Mouse (Mus musculus): ENCODE measurements around the gene Papss2. TPM values are rescaled to one million over a fixed set of nuclear protein-coding genes. Genes with fewer than 3 reads are reported as not detected.
"Not testable (repeated sequence)": the region's sequence is repeated elsewhere in the genome, so short reads cannot be mapped to it uniquely, and the experiment has no call there.

Gene Papss2
- total RNA-seq, 2 experiments from 2014 or later = 7.5 to 9.3 TPM

DNA sequence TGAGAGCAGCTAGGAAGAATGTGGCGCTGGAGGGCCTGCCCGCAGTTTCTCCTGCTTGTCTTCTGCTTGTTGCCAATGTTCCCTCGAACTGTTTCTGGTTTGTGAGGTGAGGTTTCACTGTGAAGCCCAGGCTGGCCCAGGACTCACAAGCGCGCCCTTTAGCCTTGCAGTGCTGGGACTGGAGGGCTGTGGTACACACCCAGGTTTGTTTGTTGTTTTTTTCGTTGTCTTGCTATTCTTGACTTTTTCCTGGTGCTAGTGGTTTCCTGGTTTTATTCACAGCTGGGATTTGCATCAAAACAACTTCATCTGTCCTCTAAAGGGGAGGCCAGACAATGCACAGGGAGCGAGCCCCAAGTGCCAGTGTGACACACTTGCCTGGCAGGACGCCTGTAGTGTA lies 39.3 kb downstream of the Papss2 start:
- intact Hi-C loops (cut with DNase I) = no loop called here
- no peak for DNase-seq (ENCODE audit: low spot score in 2 of 2)

DNA sequence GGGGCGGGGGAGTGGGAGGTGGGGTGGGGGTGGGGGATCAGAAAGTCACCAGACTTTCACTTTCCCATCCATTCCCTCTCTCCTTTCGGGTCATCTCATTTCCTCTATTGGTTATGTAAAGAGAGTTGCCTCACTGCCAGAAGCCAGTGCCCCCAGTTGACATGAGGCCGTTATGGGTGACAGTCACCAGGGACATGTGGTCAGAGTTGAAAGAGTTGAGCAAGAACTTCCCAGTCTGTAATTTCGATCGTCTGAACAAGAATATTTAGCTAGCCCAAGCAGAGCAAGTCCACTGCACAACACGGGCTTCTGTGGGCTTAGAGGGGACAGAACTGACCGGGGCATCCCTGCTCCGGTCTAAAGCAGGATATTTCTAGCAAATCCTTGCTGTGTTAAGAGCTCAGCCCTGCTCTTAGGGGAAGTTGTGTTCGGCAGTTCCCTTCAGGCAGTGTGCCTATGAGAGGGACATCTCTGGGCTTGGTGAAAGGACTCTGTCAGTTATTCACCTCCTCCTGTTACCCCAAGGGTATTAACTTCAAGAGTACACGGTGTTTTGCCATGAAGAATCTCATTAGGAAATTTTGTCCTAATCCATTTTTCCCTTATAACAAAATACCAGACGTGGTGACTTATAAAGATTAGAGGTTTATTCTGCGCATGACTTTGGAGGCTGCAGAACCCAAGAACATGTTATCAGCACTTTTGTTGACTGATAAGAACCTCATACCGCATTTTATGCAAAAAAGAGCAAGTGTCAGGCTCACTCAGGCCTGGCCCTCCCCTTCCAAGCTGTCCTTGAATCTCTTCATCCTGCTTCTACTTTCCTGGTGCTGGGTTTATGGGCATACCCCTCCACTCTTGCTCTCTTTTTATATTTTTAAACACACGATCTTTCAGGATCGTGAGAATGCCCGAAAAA lies 42.0 kb downstream of the Papss2 start:
- intact Hi-C loops (cut with DNase I) = no loop called here
- DNase-seq (ENCODE audit: low spot score in 2 of 2) = no peak

DNA sequence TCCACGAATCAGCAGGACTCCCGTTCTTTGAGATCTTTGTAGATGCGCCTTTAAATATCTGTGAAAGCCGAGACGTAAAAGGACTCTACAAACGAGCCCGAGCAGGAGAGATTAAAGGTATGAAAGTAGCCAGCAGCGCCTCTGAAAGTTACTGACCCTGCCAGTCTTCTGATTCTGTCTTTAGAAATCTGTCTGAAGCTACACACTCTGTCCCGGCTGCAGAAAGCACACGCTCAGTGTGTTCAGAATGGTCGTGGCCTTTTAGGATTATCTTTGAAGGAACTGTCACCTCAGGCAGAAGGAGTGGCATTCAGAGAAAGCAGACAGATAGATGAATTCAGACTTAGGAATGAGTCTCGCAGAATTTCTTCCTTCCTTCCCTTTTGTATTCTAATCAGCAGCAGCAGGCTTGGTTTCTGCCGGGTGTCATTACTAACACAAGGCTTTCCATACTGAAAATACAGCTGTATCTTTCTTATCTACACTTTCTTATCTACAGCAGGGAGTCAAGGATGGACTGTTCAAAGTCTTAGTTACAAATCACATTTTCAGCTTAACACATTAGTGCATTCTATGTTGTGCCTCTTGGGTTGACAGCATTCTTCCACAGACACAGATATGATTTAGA lies 42.8 kb downstream of the Papss2 start:
- intact Hi-C loops (cut with DNase I) = no loop called here
- DNase-seq (ENCODE audit: low spot score in 2 of 2) = no peak

DNA sequence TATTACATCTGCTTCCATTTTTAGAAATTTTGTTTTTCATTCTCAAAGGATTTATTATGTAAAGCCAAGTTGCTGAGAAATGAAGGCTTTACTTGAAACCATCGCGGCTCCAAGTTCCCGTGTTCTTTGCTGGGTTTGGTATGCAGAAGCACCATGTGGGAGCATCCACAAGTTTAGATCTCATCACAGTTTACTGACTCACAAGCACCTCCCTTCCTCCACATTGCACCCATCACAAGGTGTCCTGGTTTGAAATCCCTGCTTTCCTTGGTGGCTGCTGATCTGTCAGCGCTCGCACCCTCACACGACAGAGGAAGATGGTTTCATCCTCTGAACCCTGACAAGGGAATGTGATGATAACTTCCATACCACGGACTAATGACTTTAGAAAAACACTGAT lies 45.9 kb downstream of the Papss2 start:
- DNase-seq (ENCODE audit: low spot score in 2 of 2) = peak in 1 of 2 experiments; percentile 51
- intact Hi-C loops (cut with DNase I) = no loop called here

DNA sequence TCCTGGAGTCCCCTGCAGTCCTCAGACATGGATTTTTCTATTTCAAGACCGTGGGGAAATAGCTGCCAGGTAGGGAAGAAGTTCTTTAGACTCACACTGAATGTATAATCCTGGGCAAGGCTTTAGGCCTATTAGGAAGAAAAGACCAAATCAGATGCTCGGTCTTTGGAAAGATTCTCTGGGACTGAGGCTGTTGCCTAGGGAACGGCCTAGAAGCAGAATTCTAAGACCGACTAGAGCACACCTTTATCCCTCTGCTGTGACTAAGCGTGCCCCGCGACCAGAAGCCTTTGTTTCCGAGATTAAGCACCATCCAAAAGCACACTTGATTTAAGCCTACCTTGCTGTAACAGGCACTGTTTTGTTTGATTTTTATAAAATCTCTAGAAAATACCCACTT lies 46.4 kb downstream of the Papss2 start:
- DNase-seq (ENCODE audit: low spot score in 2 of 2) = peak in 1 of 2 experiments; percentile 13
- intact Hi-C loops (cut with DNase I) = no loop called here

DNA sequence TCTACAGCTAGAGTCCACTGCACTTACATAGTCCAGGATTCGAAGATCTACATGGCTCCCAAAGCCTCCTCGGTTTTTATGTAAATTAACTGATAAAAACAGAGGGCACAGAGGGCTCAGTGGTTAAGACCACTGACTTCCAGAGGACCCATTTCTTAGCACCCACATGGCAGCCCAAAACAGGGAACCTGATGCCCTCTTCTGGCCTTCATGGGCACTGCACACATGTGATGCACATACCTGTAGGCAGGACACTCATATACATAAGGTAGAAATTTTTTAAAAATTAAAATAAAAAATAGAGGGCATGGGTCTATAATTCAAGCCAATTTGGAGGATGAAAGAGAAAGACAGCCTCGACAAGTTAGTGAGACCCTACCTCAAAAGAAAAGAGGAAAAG lies 48.1 kb downstream of the Papss2 start:
- DNase-seq (ENCODE audit: low spot score in 2 of 2) = no peak
- intact Hi-C loops (cut with DNase I) = no loop called here

DNA sequence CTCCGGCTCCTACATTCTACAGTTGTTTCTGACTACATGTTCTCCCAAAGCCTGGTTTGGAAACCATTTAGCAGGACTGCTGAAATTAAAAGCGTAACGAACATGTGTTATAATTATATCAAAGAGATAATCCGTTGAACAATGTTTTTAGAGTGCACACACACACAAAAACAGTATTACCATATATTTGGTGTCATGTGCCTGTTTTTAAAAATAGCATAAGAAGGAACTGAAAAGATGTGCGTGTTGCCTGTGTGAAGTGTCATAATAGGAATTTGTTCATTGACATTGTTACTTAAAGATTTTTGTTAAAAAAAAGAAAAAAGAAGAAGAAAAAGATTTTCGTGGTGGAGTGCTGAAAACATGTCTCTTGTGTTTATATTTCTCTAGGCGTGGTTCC lies 50.3 kb downstream of the Papss2 start:
- no peak for DNase-seq (ENCODE audit: low spot score in 2 of 2)
- intact Hi-C loops (cut with DNase I) = no loop called here

DNA sequence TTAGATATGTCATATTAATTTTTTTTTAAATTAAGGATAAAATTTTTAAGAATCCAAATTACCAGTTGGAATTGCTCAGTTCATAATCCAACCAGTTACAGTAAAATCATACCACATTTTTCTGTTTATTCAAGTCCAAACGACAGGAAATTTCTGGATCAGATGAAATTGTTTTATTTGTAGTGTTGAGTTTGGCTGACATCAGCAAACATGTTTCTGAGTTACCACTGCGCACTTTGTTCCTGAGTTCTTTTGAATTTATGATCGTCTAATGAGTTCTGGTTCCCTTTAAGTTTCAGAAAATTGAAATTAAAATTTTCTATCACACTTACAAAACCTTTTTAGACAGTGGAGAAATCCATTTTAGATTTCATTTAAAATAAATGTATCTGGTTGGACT lies 50.8 kb downstream of the Papss2 start:
- intact Hi-C loops (cut with DNase I) = no loop called here
- DNase-seq (ENCODE audit: low spot score in 2 of 2) = no peak

DNA sequence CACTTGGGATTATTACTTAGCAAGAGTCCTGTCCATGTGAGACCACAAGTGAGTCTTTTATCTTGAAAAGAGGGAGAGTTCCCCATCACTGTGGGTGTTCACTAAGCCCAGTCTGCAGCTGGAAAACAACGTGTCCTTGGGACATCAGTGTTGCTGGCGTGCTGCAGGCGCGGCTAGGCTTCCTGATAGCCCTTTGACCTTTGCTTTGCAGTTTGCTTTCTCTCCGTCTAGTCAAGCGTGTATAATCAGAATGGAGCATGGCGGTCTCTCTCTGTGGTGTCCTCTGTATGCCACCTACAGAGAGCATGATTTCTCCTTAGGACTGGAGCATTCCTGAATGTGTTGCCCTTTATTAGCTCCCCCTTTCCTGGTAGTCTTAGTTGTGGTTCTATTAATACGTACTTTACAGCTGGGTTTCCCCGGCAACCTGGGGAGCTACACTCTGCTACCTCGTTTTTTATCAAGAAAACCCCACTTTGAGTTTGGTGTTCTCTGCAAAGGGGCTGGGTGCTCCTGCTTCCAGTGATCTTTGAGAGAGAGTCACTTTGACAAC lies 52.5 kb downstream of the Papss2 start:
- intact Hi-C loops (cut with DNase I) = no loop called here
- no peak for DNase-seq (ENCODE audit: low spot score in 2 of 2)

DNA sequence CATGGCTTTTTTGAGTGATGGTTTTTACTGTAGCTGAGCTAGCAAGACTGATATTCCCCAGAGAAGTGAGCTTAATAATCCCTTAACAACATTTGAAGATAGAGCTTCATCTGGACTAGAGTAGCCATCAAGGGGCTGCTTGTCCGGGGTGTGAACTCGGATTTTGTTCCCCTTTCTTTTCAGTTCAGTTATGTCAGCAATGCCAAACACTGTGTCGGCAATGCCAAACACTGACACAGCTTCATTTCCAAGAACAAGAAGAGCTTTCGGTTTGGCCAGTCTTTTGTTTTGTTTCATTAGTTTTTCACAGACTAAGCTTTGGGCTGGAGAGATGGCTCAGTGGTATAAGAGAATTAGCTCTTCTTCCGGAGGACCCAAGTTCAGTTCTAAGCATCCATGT lies 55.5 kb downstream of the Papss2 start:
- intact Hi-C loops (cut with DNase I) = no loop called here
- DNase-seq (ENCODE audit: low spot score in 2 of 2) = no peak

DNA sequence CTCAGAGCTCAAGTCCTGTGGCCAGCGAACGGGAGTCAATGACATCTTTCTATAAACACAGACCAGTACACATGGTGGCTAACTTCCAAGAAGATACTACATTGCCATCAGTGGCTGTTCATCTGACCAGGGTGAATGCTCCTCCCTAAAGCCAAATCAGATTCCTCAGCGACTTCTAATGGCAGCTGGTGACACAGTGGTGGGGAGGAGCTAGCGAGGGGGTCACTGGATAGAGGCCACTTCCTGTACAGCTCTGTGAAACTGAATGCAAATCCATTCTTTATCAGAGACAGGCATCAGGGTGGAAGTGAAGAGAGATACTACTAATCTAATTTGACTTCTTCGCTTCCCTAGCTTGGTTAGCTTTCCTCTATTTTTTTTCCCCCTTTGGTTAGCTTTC lies 57.5 kb downstream of the Papss2 start:
- no peak for DNase-seq (ENCODE audit: low spot score in 2 of 2)
- intact Hi-C loops (cut with DNase I) = no loop called here

DNA sequence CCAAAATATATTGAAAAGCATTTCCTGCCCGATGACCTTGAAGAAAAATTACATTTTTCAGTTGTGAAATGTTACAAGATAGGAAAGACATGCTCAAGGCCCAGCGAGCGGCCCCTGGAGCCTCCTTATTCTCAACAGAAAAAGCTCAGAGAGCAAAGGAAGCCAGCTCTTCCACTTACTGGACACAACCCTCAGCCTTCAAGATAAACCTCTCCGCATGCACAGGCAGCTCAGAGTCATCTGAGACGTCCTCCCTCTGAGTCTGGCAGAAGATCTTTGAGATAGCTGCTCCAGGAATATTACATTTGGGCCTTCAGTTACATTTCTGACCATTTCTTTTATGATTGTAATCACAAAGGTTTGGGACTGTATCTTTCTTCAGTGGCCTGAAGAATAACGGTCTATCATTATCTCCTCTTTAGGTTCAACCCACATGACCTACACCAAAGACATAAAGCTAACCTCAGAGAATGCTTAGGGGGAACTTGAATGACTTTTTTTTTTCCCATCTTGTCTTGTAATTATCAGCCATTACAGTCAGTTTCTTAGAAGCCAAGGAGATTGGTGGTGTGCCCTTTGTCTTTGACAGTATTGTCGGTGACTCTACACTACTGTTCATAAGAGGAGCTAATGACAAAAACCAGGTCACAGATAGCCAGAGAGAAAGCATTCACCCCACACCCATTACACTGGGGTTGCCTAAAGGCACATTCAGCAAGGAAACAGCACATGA lies 58.2 kb downstream of the Papss2 start:
- no peak for DNase-seq (ENCODE audit: low spot score in 2 of 2)
- intact Hi-C loops (cut with DNase I) = no loop called here

DNA sequence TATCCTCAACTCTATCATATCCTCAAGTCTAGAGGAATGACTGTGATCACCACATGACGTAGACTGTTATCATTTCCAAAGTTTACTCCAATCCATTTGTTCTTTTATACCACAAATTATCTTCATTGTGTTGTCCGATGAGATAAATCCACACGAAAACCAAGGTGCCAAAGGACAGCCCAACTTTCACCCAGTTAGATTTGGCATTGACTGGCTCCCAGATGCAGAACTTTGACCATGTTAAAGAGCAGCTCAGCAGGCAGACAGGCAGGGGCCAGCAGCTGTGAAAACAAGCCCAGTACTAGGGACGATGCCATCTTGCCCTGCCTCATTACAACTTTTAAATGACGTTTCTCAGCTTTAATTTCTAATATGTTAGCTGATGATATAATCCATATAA lies 63.8 kb downstream of the Papss2 start:
- intact Hi-C loops (cut with DNase I) = no loop called here

DNA sequence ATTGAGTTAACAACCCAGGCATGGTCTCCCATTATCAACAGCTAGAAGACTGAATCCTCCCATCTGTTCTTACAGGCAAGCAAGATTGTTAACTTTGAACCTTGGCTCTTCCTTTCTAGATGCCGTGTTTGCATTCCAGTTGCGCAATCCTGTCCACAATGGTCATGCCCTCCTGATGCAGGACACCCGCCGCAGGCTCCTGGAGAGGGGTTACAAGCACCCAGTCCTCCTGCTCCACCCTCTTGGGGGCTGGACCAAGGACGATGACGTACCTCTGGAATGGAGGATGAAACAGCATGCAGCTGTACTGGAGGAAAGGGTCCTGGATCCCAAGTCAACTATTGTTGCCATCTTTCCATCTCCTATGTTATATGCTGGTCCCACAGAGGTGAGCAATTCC lies 67.3 kb downstream of the Papss2 start:
- no peak for DNase-seq (ENCODE audit: low spot score in 2 of 2)
- intact Hi-C loops (cut with DNase I) = no loop called here

More for the DNA sequence above, 63.8 kb downstream of the Papss2 start:
- DNase-seq (ENCODE audit: low spot score in 2 of 2) = no peak

DNA sequence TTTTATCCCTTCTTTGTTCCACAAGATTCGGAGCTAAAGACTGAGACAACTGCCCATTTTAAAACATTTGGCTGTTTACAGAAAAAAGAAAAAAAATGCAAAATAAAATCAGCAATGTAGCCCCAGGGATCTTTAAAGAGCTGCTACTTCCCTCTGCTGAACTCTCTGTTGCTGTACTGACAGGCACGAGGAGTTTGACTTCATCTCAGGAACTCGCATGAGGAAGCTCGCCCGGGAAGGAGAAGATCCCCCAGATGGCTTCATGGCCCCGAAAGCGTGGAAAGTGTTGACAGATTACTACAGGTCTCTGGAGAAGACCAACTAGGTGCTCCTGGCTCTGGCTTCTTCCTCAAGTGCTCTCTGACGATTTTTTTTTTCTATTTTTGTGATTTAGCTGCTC lies 69.7 kb downstream of the Papss2 start:
- intact Hi-C loops (cut with DNase I) = no loop called here
- DNase-seq (ENCODE audit: low spot score in 2 of 2) = no peak

DNA sequence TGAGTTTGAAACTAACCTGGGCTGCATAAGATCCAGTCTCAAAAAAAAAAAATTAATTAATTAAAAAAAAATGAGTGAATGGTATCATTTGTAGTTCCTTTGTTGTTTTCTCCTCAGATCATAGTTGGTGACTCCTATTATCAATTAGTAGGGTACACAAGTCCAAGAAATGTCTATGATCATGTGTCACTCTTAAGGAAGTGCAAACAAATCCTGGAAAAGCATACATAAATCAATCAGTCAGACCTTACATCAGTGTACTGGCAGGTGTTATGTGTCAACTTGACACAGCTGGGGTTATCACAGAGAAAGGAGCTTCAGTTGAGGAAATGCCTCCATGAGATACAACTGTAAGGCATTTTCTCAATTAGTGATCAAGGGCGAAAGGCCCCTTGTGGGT lies 72.2 kb downstream of the Papss2 start:
- DNase-seq (ENCODE audit: low spot score in 2 of 2); intact Hi-C loops (cut with DNase I): not testable (repeated sequence)

DNA sequence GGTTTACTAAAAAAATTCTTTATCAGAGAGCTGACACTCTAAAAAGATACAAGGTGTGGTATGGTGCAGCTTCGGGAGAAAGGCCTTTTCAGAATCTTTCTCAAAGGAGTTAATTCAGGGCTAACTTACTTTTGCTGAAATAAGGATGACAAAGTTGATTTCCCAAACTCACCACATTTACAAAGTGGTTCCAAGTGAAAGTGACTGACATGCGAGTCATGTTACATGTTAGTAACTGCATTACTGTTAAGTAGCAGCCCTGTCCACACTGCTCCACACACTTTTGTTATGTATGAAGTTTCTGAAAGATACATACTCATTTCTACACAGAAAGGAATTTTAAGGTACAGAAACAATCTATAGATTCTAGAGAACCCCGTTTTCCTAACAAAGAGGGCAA lies 80.2 kb downstream of the Papss2 start:
- intact Hi-C loops (cut with DNase I) = no loop called here

DNA sequence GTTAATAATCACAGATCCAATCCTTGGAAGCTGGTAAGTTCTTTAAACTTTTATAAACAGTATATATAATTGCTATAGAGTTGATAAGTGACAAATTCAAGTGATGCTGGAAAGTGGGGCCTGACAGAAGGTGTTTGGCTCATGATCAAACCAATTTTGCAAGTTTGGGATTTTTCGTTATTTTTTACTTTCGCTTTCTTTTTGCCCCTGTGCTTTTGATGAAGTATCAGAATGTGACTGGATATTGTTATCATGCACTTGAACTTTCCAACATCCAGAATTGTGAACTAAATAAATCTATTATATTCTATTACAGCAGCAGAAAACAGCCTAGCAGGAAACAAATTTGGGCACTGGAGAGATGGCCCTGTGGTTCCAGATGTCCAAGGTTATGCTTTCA lies 85.3 kb downstream of the Papss2 start:
- intact Hi-C loops (cut with DNase I) = loop anchor here (10.0 kb wide), 1 partner anchor 706 kb away; no protein-coding TSS in a partner anchor
- no peak for DNase-seq (ENCODE audit: low spot score in 2 of 2)

More for the DNA sequence above, 80.2 kb downstream of the Papss2 start:
- DNase-seq (ENCODE audit: low spot score in 2 of 2) = no peak

DNA sequence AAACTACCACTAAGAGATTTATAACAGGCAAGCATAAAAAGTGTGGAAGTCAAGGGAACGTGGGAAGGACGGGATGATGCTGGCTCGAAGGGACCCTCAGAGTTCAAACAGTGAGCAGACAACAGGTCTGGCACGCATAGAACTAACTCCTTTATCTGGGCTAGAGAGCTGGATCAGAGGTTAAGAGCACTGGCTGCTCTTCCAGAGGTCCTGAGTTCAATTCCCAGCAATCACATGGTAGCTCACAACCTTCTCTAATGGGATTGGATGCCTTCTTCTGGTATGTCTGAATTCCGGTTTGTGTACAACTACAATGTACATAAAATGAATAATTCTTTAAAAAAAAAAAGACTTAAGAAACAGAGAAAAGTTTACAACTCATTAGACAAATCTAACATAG lies 87.5 kb downstream of the Papss2 start:
- intact Hi-C loops (cut with DNase I) = loop anchor here (10.0 kb wide), 1 partner anchor 708 kb away; no protein-coding TSS in a partner anchor
- no peak for DNase-seq (ENCODE audit: low spot score in 2 of 2)

DNA sequence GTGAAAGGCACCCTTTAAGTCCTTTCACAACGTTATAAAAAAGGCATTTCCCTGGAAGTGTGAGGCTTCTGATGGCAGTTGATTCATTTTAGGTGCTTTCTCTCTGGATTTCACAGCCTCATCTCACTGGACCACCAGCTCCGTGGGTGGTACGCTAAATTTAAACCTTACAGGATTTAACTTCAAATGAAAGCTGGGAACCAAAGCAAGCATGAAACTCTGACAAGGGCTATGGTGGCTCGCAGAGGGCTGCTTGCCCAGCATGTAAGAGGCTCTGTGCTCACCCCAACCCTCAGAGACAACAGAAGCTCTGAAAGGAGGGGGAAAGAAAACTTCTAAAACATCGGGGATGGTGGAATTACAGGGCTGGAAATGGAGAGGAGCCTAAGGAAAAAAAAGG lies 92.1 kb downstream of the Papss2 start:
- intact Hi-C loops (cut with DNase I) = loop anchor here (5.0 to 10.0 kb wide), 2 partner anchors 190 to 713 kb away; no protein-coding TSS in a partner anchor
- peak in 1 of 2 experiments; percentile 77 for DNase-seq (ENCODE audit: low spot score in 2 of 2)

Measured in left cerebral cortex, postnatal 25 days (tissue).